Mouse (Mus musculus): ENCODE data around the gene Gm45140. TPM values are rescaled to one million over a fixed set of nuclear protein-coding genes. Genes with fewer than 3 reads are reported as not detected.

Gm45140 gene
- total RNA-seq, 2 experiments from 2014 or later: 3.7 to 4.4 TPM

- Histone ChIP-seq H3K4me3 (no peak overlapping the region), H3K27ac (no peak overlapping the region)
- DNase-seq (ENCODE audit: low spot score in 2 of 2): no peak
- TF ChIP-seq CTCF (conservative IDR thresholded peaks at IDR 0.05): no peak
Measured at GRCm38 (mm10) chr6:87788896-87789587, 46.6 kb downstream of the Gm45140 start.

DNA sequence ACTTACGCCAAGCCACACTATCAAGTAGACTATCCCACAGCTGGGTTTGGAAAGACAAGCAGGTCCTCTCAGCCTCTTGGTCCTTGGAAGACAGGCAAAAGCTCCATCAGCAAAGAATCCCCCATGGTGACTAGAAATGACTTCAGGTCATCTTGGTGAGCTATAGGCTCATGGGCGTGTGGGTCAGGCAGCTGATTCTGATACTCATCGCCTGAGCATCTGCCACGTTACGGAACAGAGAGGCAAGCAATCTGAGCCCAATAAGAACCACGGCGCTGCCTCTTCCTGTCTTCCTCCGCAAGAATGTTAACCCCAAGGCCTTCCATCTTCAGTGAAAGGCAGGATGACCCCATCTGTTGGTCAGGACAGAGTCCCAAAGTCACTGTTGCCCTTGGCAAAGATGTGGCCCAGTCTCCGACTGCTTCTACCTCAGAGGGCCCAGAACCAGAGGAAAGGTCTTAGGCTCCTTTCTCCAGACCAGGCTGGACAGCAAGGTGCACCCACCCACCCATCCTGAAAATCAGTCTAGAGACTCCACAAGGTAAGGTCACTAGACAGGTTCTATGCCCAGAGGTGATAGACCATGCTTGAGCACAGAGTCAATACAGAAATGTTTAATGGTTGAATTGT, 47.2 kb downstream of the Gm45140 start:
- no peak for DNase-seq (ENCODE audit: low spot score in 2 of 2)
- Histone ChIP-seq H3K4me3 (no peak overlapping the region), H3K27ac (no peak overlapping the region)
- no peak for TF ChIP-seq CTCF (conservative IDR thresholded peaks at IDR 0.05)

DNA sequence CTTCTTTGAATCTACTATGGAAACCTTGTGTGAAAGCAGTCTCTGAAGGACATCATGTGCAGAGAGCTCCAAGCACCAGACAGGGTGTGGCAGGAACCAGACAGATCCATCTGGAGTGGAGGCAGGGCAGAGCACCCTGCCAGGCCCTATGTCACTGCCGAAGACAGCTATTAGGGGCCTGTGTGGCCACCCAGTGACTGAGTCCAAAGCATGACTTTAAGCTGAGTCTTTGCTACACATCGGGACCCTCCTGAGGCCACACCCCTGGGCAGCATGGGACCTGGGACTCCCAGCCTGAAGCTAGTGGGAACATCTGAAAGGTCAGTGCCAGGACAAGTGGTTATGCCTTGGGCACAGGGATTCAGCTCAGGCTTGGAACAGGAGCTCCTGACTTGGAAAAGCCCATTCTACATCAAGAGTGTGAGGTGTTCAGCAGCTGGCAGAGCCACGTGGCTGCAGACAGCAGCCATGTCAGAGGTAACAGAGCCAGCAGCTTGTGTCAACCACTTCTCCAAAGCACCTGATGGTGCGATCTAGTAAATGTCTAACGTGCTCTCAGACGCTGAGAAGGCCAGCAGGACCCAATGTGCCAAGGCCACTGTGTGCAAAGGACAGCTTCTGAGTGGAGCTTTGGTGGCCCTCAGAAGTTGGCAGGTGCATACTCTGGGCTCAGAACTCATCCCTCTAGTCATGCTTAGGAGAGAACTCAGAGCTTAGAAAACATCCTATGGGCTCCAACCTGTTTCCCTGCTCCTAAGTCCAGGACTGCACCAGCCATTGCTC, 48.3 kb downstream of the Gm45140 start:
- DNase-seq (ENCODE audit: low spot score in 2 of 2): no peak
- no peak overlapping the region for H3K4me3 ChIP-seq

DNA sequence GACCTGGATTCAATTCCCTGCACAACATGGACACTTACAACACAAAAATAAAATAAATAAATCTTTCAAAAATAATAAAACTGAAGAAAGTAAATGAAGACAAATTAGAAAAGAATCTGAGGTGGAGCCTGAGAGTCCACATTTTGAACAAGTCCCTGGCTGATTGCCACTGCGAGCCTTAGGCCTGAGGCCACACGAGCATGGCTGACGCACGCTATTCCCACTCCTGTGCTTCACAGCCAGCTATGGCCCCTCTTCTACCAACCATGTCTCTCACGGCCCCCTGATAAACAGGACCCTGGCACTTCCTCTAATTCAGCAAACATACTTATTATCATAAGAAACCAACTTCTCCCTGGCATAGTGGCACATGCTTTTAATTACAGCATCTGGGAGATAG, 49.0 kb downstream of the Gm45140 start:
- Histone ChIP-seq H3K4me3 (no peak overlapping the region), H3K27ac (no peak overlapping the region)
- DNase-seq (ENCODE audit: low spot score in 2 of 2): no peak
- no peak for TF ChIP-seq CTCF (conservative IDR thresholded peaks at IDR 0.05)

More for the DNA sequence above, 48.3 kb downstream of the Gm45140 start:
- TF ChIP-seq CTCF (conservative IDR thresholded peaks at IDR 0.05): no peak
- no peak overlapping the region for H3K27ac ChIP-seq

DNA sequence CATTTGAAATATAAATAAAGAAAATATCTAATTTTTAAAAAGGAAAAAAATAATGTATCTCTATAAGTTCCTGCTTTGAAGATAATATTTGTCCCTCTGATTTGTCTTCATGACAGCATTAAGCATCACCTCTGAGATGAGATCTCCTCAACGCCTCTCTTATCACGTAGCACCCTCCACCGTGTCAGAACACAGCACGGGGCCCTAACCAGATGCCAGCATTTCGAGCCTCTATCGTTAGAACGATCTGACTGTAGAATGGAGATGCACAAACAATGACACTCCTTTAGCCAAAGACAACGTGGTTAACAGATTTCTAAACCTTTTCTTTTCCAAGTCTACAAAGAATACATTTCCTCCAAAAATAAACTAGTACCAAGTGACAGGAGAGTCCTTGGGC, 51.6 kb downstream of the Gm45140 start:
- H3K4me3 ChIP-seq: no peak overlapping the region
- no peak overlapping the region for H3K27ac ChIP-seq
- no peak for TF ChIP-seq CTCF (conservative IDR thresholded peaks at IDR 0.05)
- DNase-seq (ENCODE audit: low spot score in 2 of 2): no peak

DNA sequence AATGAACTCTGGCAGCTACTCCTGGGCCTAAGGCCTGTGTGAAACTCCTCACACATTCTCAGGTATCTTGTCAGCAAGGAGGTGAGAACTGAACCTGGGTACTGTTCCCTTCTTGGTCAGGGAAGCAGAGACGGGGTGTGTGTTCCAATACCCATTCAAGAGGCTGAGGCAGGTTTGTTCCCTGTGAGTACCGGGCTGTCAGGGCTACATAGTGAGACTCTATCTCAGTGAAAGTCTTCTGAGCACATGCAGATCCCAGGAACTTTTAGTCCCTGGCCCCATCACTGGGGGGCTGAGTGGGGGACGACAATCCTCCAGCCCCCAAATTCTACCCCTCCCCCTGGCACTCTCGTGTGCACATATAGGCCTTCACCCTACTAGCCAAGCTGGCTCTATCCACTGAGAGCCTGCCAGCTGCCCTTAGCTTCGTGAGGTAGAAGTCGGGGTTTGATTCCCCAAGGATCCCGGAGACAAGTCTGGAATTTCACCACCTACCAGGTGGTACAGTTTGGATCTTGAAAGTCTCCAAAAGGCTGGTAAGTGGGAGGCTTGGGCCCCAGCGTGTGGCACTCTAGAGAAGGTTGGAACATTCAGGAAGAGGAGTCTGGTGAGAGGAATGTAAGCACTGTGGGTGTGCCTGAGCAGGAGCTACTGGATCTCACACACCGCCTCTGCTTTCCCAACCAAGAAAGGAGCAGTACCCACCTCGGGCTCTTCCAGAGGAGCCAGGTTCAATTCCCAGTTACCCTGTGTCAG, 54.9 kb downstream of the Gm45140 start:
- no peak for TF ChIP-seq CTCF (conservative IDR thresholded peaks at IDR 0.05)
- Histone ChIP-seq H3K27ac (no peak overlapping the region), H3K4me3 (no peak overlapping the region)
- DNase-seq (ENCODE audit: low spot score in 2 of 2): no peak

DNA sequence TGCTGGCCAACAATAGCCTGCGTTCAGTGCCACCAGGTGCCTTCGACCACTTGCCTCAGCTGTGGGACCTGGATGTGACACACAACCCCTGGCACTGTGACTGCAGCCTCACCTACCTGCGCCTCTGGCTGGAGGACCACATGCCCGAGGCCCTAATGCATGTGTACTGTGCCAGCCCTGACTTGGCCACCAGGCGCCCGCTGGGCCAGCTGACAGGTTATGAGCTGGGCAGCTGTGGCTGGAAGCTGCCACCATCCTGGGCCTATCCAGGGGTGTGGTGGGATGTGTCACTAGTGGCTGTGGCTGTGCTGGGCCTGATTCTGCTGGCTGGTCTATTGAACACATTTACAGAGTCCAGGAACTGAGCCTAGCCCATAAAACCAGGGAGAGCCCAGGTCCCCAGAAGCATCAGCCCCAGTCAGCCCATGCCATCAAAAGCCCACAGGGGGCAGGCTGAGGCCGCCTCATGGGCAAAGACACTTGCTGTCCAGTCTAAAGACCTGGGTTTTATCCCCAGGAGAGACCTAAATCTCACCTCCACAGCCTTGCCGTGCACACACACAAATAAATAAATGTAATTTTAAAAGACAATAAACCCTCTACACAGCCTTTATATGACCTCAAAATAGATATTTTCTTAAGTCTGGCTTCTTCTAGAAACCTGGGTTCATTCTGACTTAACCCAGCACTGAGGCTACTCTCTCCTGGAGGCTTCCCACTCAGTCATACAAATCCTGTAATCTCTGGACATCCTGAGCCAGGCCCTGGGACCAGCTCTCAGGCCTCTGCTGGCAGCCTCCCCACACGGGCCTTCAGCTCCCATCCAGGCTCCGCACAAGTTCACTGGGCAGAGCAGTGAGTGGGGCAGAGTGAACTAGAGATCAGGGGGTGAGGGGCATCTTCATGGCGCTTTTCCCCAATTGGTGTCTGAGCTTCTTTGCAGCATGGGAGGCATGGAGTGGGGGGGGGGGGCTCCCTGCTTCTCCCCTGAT, 56.1 kb downstream of the Gm45140 start:
- Histone ChIP-seq H3K27ac (no peak overlapping the region), H3K4me3 (no peak overlapping the region)
- TF ChIP-seq CTCF (conservative IDR thresholded peaks at IDR 0.05): peak; percentile 55
- no peak for DNase-seq (ENCODE audit: low spot score in 2 of 2)

- Histone ChIP-seq H3K4me3 (no peak overlapping the region), H3K27ac (no peak overlapping the region)
- no peak for DNase-seq (ENCODE audit: low spot score in 2 of 2)
- TF ChIP-seq CTCF (conservative IDR thresholded peaks at IDR 0.05): no peak
Measured at GRCm38 (mm10) chr6:87778294-87779173, 57.1 kb downstream of the Gm45140 start.

- Histone ChIP-seq H3K27ac (no peak within 1 kb of the TSS), H3K4me3 (no peak within 1 kb of the TSS)
- TF ChIP-seq CTCF (conservative IDR thresholded peaks at IDR 0.05): no peak
- DNase-seq (ENCODE audit: low spot score in 2 of 2): no peak
Measured at GRCm38 (mm10) chr6:87777842-87778241, 57.8 kb downstream of the Gm45140 start, which contains the start of gene Gp9. Gene Gp9 (plus strand): TSS chr6:87778072.

GRCm38 (mm10) chr6:87776663-87777062, 58.9 kb downstream of the Gm45140 start:
- DNase-seq (ENCODE audit: low spot score in 2 of 2): no peak
- TF ChIP-seq CTCF (conservative IDR thresholded peaks at IDR 0.05): no peak
- Histone ChIP-seq H3K4me3 (no peak overlapping the region), H3K27ac (no peak overlapping the region)
